Mouse (Mus musculus): ENCODE results near the gene Sipa1l1.
"Not testable (repeated sequence)": the region's sequence is repeated elsewhere in the genome, so short reads cannot be mapped to it uniquely, and the experiment has no call there.

Sipa1l1 gene

GRCm38 (mm10) chr12:82178636-82179035 is 9.5 kb downstream of the Sipa1l1 start:
- no peak for DNase-seq

GRCm38 (mm10) chr12:82179626-82180025 is 10.5 kb downstream of the Sipa1l1 start:
- DNase-seq, result peak in 1 of 2 experiments; percentile 17

- DNase-seq, result not testable (repeated sequence)
Measured at GRCm38 (mm10) chr12:82186156-82186555, 17.0 kb downstream of the Sipa1l1 start.

- no peak for DNase-seq
Measured at GRCm38 (mm10) chr12:82186740-82187139, 17.6 kb downstream of the Sipa1l1 start.

GRCm38 (mm10) chr12:82187178-82187839 is 18.2 kb downstream of the Sipa1l1 start:
- no peak for DNase-seq

GRCm38 (mm10) chr12:82188321-82189075 is 19.4 kb downstream of the Sipa1l1 start:
- no peak for DNase-seq

GRCm38 (mm10) chr12:82189076-82189675 is 20.1 kb downstream of the Sipa1l1 start:
- DNase-seq, result no peak

GRCm38 (mm10) chr12:82189715-82190581 is 20.8 kb downstream of the Sipa1l1 start:
- DNase-seq, result peak; percentile 59

GRCm38 (mm10) chr12:82190582-82190965 is 21.5 kb downstream of the Sipa1l1 start:
- no peak for DNase-seq

- DNase-seq, result no peak
Measured at GRCm38 (mm10) chr12:82191686-82192085, 22.6 kb downstream of the Sipa1l1 start.

- no peak for DNase-seq
Measured at GRCm38 (mm10) chr12:82192641-82193054, 23.5 kb downstream of the Sipa1l1 start.

GRCm38 (mm10) chr12:82193476-82193875 is 24.4 kb downstream of the Sipa1l1 start:
- DNase-seq, result no peak

- DNase-seq, result no peak
Measured at GRCm38 (mm10) chr12:82194919-82195318, 25.8 kb downstream of the Sipa1l1 start.

GRCm38 (mm10) chr12:82196213-82196612 is 27.1 kb downstream of the Sipa1l1 start:
- DNase-seq, result no peak

GRCm38 (mm10) chr12:82196615-82197146 is 27.6 kb downstream of the Sipa1l1 start:
- DNase-seq, result no peak

- DNase-seq, result no peak
Measured at GRCm38 (mm10) chr12:82197207-82197606, 28.1 kb downstream of the Sipa1l1 start.

- no peak for DNase-seq
Measured at GRCm38 (mm10) chr12:82199286-82199685, 30.2 kb downstream of the Sipa1l1 start.

GRCm38 (mm10) chr12:82204106-82204505 is 35.0 kb downstream of the Sipa1l1 start:
- DNase-seq, result no peak

- DNase-seq, result no peak
Measured at GRCm38 (mm10) chr12:82206857-82207647, 37.9 kb downstream of the Sipa1l1 start.

GRCm38 (mm10) chr12:82208046-82208445 is 38.9 kb downstream of the Sipa1l1 start:
- no peak for DNase-seq

- DNase-seq, result no peak
Measured at GRCm38 (mm10) chr12:82208611-82209010, 39.5 kb downstream of the Sipa1l1 start.

GRCm38 (mm10) chr12:82209753-82210152 is 40.6 kb downstream of the Sipa1l1 start:
- DNase-seq, result no peak

Measured in spleen, adult 18-20 months (tissue).